Mouse (Mus musculus) limb, embryonic 12.5 days (tissue): ENCODE data around the gene Tmem145. TPM values are rescaled to one million over a fixed set of nuclear protein-coding genes. Genes with fewer than 3 reads are reported as not detected.
"Not testable (repeated sequence)": the region's sequence is repeated elsewhere in the genome, so short reads cannot be mapped to it uniquely, and the experiment has no call there.

Experiments used
- ATAC-seq: fragments of 200-750 bp; cut with Nextera tagmentation; 2 replicates; pipeline ENCODE4 v1.8.0; 2017; ENCODE audit warnings: low read depth, moderate TSS enrichment; ENCODE audit not compliant: insufficient number of reproducible peaks, insufficient read depth, low FRiP score, low TSS enrichment
- H3K27ac ChIP-seq: fragments of 300-500 bp; sonication (generic); 2 replicates; pipeline ENCODE4 v1.5.1; 2016; ENCODE audit warnings: mild to moderate bottlenecking, moderate library complexity
- H3K27me3 ChIP-seq: fragments of 300-500 bp; sonication (generic); 2 replicates; pipeline ENCODE4 v1.6.1; 2016; ENCODE audit warnings: mild to moderate bottlenecking, moderate library complexity
- H3K36me3 ChIP-seq: fragments of 300-500 bp; sonication (generic); 2 replicates; pipeline ENCODE4 v1.6.1; 2016; ENCODE audit warnings: mild to moderate bottlenecking, moderate library complexity
- H3K4me1 ChIP-seq: fragments of 300-500 bp; sonication (generic); replicated peaks from 2 replicates; pipeline ENCODE4 v1.6.1; 2016
- H3K4me2 ChIP-seq: fragments of 300-500 bp; sonication (generic); 2 replicates; pipeline ENCODE4 v1.6.1; 2016; ENCODE audit warnings: mild to moderate bottlenecking, moderate library complexity
- H3K4me3 ChIP-seq: fragments of 300-500 bp; sonication (generic); replicated peaks from 2 replicates; pipeline ENCODE4 v1.5.1; 2016; ENCODE audit warnings: mild to moderate bottlenecking
- H3K9ac ChIP-seq: fragments of 300-500 bp; sonication (generic); replicated peaks from 2 replicates; pipeline ENCODE4 v1.6.1; 2016; ENCODE audit warnings: mild to moderate bottlenecking, moderate library complexity
- H3K9me3 ChIP-seq: fragments of 300-500 bp; sonication (generic); 2 replicates; pipeline ENCODE4 v1.6.1; 2016; ENCODE audit warnings: mild to moderate bottlenecking, moderate library complexity
- WGBS: fragments of 180-500 bp; shearing (Covaris S2); methylation state at CpG from one replicate; pipeline ENCODE4 v1.1.7; 2016; 5-methylcytosine and 5-hydroxymethylcytosine counted together
- polyA plus RNA-seq: library from polyadenylated mRNA; unstranded; fragments of >200 nt; fragmentation: Nextera tagmentation; extraction: Ambion mirVana; gene quantifications from 2 replicates; pipeline ENCODE4 v1.2.1, GENCODE M21; 2016

The Tmem145 gene
- polyA plus RNA-seq: 1.1 and 1.3 TPM in 2 replicates

- ATAC-seq: peak; percentile 49
- H3K4me2 ChIP-seq: peak within 1 kb of the TSS; percentile 96
- peaks cover 48% of the 10 kb centered on the region for H3K27me3 ChIP-seq
- no peak within 1 kb of the TSS for H3K27ac ChIP-seq
- under 1% methylated on average over 46 of the region's 47 CpGs for WGBS
- H3K4me3 ChIP-seq: peak within 1 kb of the TSS; percentile 51
- peaks cover 10% of the 10 kb centered on the region; the same call in 1 of the 2 replicates for H3K4me1 ChIP-seq
- no peaks in the 10 kb centered on the region for H3K9me3 ChIP-seq
- H3K36me3 ChIP-seq: no peaks in the 10 kb centered on the region
- H3K9ac ChIP-seq: peak within 1 kb of the TSS; percentile 47; the same call in 1 of the 2 replicates
Measured at GRCm38 (mm10) chr7:25305956-25306613, at the start of gene Tmem145. Tmem145 (plus strand) TSS chr7:25306106.

GRCm38 (mm10) chr7:25261896-25262295 is 44.0 kb upstream of the Tmem145 start:
- Histone ChIP-seq H3K4me3 (no peak overlapping the region), H3K27me3 (no peaks in the 10 kb centered on the region), H3K27ac (no peak overlapping the region), H3K9me3 (no peaks in the 10 kb centered on the region), H3K4me1 (peaks cover 8% of the 10 kb centered on the region; the same call in 1 of the 2 replicates), H3K36me3 (no peaks in the 10 kb centered on the region), H3K4me2 (no peak overlapping the region), H3K9ac (no peak overlapping the region)
- WGBS: 84% methylated on average over 1 of the region's 1 CpGs
- no peak for ATAC-seq

- no peak overlapping the region for H3K27ac ChIP-seq
Measured at GRCm38 (mm10) chr7:25263968-25264870, 41.7 kb upstream of the Tmem145 start.

GRCm38 (mm10) chr7:25265743-25266142 is 40.2 kb upstream of the Tmem145 start:
- not testable (repeated sequence) for H3K4me3 ChIP-seq, H3K4me2 ChIP-seq, ATAC-seq, H3K9ac ChIP-seq, H3K27me3 ChIP-seq, H3K36me3 ChIP-seq, H3K27ac ChIP-seq, H3K9me3 ChIP-seq
- peaks cover 25% of the 10 kb centered on the region for H3K4me1 ChIP-seq
- 95% methylated on average over 5 of the region's 5 CpGs for WGBS

More at GRCm38 (mm10) chr7:25263968-25264870, 41.7 kb upstream of the Tmem145 start:
- Histone ChIP-seq H3K27me3 (no peaks in the 10 kb centered on the region), H3K9me3 (no peaks in the 10 kb centered on the region), H3K4me3 (no peak overlapping the region), H3K4me1 (peaks cover 15% of the 10 kb centered on the region), H3K9ac (no peak overlapping the region), H3K4me2 (no peak overlapping the region), H3K36me3 (no peaks in the 10 kb centered on the region)
- no peak for ATAC-seq
- whole genome bisulfite sequencing: 28% methylated on average over 17 of the region's 17 CpGs

GRCm38 (mm10) chr7:25266180-25266962 is 39.5 kb upstream of the Tmem145 start:
- H3K4me3 ChIP-seq: peak overlapping the region; percentile 72; the same call in 1 of the 2 replicates
- H3K27ac ChIP-seq: no peak overlapping the region
- H3K4me1 ChIP-seq: peaks cover 25% of the 10 kb centered on the region
- peak overlapping the region; percentile 59 for H3K4me2 ChIP-seq
- H3K9me3 ChIP-seq: no peaks in the 10 kb centered on the region
- no peak for ATAC-seq
- no peak overlapping the region for H3K9ac ChIP-seq
- H3K36me3 ChIP-seq: peaks cover 7% of the 10 kb centered on the region
- H3K27me3 ChIP-seq: no peaks in the 10 kb centered on the region
- WGBS: 91% methylated on average over 8 of the region's 8 CpGs

GRCm38 (mm10) chr7:25267301-25267750 is 38.6 kb upstream of the Tmem145 start, which contains the start of gene Cic:
Cic (plus strand) TSS chr7:25267704.
- H3K4me2 ChIP-seq: peak within 1 kb of the TSS; percentile 81
- H3K27ac ChIP-seq: peak within 1 kb of the TSS; percentile 88
- no peaks in the 10 kb centered on the region for H3K9me3 ChIP-seq
- peak within 1 kb of the TSS; percentile 72 for H3K4me3 ChIP-seq
- peaks cover 17% of the 10 kb centered on the region for H3K36me3 ChIP-seq
- ATAC-seq: peak; percentile 83
- peaks cover 25% of the 10 kb centered on the region for H3K4me1 ChIP-seq
- H3K27me3 ChIP-seq: no peaks in the 10 kb centered on the region
- WGBS: under 1% methylated on average over 29 of the region's 29 CpGs
- peak within 1 kb of the TSS; percentile 68 for H3K9ac ChIP-seq

- ATAC-seq: peak; percentile 96
- Histone ChIP-seq H3K4me2 (peak overlapping the region; percentile 81), H3K4me3 (peak overlapping the region; percentile 72), H3K9ac (peak overlapping the region; percentile 68), H3K27ac (peak overlapping the region; percentile 88), H3K27me3 (no peaks in the 10 kb centered on the region), H3K36me3 (peaks cover 22% of the 10 kb centered on the region), H3K4me1 (peaks cover 25% of the 10 kb centered on the region), H3K9me3 (no peaks in the 10 kb centered on the region)
- under 1% methylated on average over 33 of the region's 33 CpGs for WGBS
Measured at GRCm38 (mm10) chr7:25267751-25268463, 38.0 kb upstream of the Tmem145 start.

- Histone ChIP-seq H3K4me1 (peaks cover 25% of the 10 kb centered on the region), H3K9ac (peak overlapping the region; percentile 68), H3K27ac (peak overlapping the region; percentile 85), H3K4me2 (peak overlapping the region; percentile 81), H3K27me3 (no peaks in the 10 kb centered on the region), H3K36me3 (peaks cover 29% of the 10 kb centered on the region), H3K9me3 (no peaks in the 10 kb centered on the region), H3K4me3 (peak overlapping the region; percentile 72)
- WGBS: 4% methylated on average over 7 of the region's 7 CpGs
- ATAC-seq: no peak
Measured at GRCm38 (mm10) chr7:25268588-25268987, 37.3 kb upstream of the Tmem145 start.

GRCm38 (mm10) chr7:25269029-25269428 is 36.9 kb upstream of the Tmem145 start:
- Histone ChIP-seq H3K9me3 (no peaks in the 10 kb centered on the region), H3K9ac (peak overlapping the region; percentile 68)
- WGBS: 45% methylated on average over 4 of the region's 4 CpGs

More at GRCm38 (mm10) chr7:25269029-25269428, 36.9 kb upstream of the Tmem145 start:
- peaks cover 24% of the 10 kb centered on the region for H3K4me1 ChIP-seq
- no peak for ATAC-seq
- H3K4me3 ChIP-seq: peak overlapping the region; percentile 72
- H3K36me3 ChIP-seq: peaks cover 31% of the 10 kb centered on the region
- peak overlapping the region; percentile 81 for H3K4me2 ChIP-seq
- H3K27me3 ChIP-seq: no peaks in the 10 kb centered on the region
- H3K27ac ChIP-seq: peak overlapping the region; percentile 62; the same call in 1 of the 2 replicates
